Mouse (Mus musculus) lung, embryonic 14.5 days (tissue): ENCODE measurements at regions not wholly inside any gene's neighbourhood (a gene's known extent, or its start where the extent isn't known, plus 50 kb on each side); places are given as distances from the start of the nearest gene placed in this dataset. TPM values are rescaled to one million over a fixed set of nuclear protein-coding genes. Genes with fewer than 3 reads are reported as not detected.

Source experiments
- ATAC-seq: fragments of 200-750 bp; cut with Nextera tagmentation; 2 replicates; pipeline ENCODE4 v1.8.0; 2017; ENCODE audit warnings: mild to moderate bottlenecking, moderate TSS enrichment, moderate library complexity; ENCODE audit not compliant: insufficient read depth
- DNase-seq: peaks from one replicate; pipeline ENCODE4 v3.0.0-alpha.2; 2015
- H3K27ac ChIP-seq: fragments of 300-500 bp; sonication (generic); 2 replicates; pipeline ENCODE4 v1.5.1; 2014; ENCODE audit warnings: low read depth, mild to moderate bottlenecking, moderate library complexity
- H3K27me3 ChIP-seq: fragments of 300-500 bp; sonication (generic); 2 replicates; pipeline ENCODE4 v1.6.1; 2014; ENCODE audit warnings: low read length, control low read depth; ENCODE audit not compliant: insufficient read depth
- H3K36me3 ChIP-seq: fragments of 300-500 bp; sonication (generic); 2 replicates; pipeline ENCODE4 v1.6.1; 2014; ENCODE audit warnings: control low read depth; ENCODE audit not compliant: insufficient read depth
- H3K4me1 ChIP-seq: fragments of 300-500 bp; sonication (generic); 2 replicates; pipeline ENCODE4 v1.6.1; 2014; ENCODE audit warnings: antibody characterized with exemption, control low read depth; ENCODE audit not compliant: insufficient read depth
- H3K4me2 ChIP-seq: fragments of 300-500 bp; sonication (generic); 2 replicates; pipeline ENCODE4 v1.6.1; 2014; ENCODE audit warnings: mild to moderate bottlenecking
- H3K4me3 ChIP-seq: fragments of 300-500 bp; sonication (generic); 2 replicates; pipeline ENCODE4 v1.5.1; 2014; ENCODE audit warnings: low read depth, low read length
- H3K9ac ChIP-seq: fragments of 300-500 bp; sonication (generic); 2 replicates; pipeline ENCODE4 v1.6.1; 2014
- H3K9me3 ChIP-seq: fragments of 300-500 bp; sonication (generic); 2 replicates; pipeline ENCODE4 v1.6.1; 2016; ENCODE audit warnings: low read depth, low read length, control low read depth
- CTCF ChIP-seq: IDR thresholded peaks from 2 replicates; pipeline ENCODE4 v1.5.1; 2016; ENCODE audit warnings: antibody characterized with exemption, low read depth
- WGBS: fragments of 180-500 bp; shearing (Covaris S2); extraction: QIAGEN DNeasy Blood & Tissue Kit; methylation state at CpG from one replicate; pipeline ENCODE4 v1.1.7; 2014; 5-methylcytosine and 5-hydroxymethylcytosine counted together
- microRNA-seq: library from miRNA; unstranded; fragments of <30 nt; microRNA quantifications from one replicate; pipeline ENCODE4, GENCODE M21; 2016; ENCODE audit warnings: borderline number of aligned reads

DNA sequence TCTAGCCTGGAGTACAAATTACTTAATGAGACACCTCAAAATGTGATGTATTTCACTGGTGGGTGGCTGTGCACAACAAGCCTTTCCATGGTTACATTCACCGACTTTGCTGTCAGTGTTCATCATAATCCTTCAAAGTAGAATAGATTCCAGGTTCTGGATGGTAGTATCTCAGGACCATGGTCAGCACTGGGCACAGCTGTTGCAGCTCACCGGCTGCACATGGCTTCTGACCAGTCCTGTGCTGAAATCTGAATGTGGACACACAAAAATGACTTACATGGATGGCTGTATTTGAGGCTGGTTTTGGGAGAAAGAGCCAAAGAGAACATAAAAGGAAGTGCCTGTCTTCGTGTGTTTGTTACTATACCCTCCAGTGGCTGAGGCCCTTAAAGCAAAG lies 57.5 kb upstream of the Sntg2 start:
- no peak for TF ChIP-seq CTCF
- H3K4me1 ChIP-seq = no peaks in the 10 kb centered on the region
- H3K27me3 ChIP-seq = no peaks in the 10 kb centered on the region
- 50% methylated on average over 3 of the region's 3 CpGs for WGBS
- no peak overlapping the region for H3K27ac ChIP-seq
- no peaks in the 10 kb centered on the region for H3K36me3 ChIP-seq
- ATAC-seq = no peak
- no peaks in the 10 kb centered on the region for H3K9me3 ChIP-seq
- H3K4me3 ChIP-seq = no peak overlapping the region
- no peak overlapping the region for H3K4me2 ChIP-seq
- DNase-seq = peak; percentile 64
- no peak overlapping the region for H3K9ac ChIP-seq

DNA sequence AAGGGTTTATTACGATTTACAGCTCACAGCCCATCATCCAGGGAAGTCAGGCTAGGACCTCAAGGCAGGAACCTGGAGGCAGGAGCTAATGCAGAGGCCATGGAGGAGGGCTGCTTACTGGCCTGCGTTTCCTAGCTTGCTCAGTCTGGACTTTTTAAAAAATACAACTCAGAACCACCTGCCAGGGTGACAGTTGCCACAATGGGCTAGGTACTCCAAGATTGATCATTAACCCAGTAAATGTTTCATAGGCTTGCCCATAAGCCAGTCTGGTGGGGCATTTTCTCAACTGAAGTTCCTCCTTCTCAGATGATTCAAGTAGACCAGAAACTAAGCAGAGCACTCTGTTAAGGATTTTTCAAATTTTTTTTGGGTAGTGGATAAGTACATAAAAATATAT lies 52.1 kb upstream of the Sntg2 start:
- no peaks in the 10 kb centered on the region for H3K27me3 ChIP-seq
- H3K36me3 ChIP-seq = no peaks in the 10 kb centered on the region
- H3K4me3 ChIP-seq = no peak overlapping the region
- DNase-seq (no peak), ATAC-seq (no peak)
- no peak overlapping the region for H3K4me2 ChIP-seq
- H3K9ac ChIP-seq = no peak overlapping the region
- no peaks in the 10 kb centered on the region for H3K4me1 ChIP-seq
- no peak for TF ChIP-seq CTCF
- no peak overlapping the region for H3K27ac ChIP-seq
- no peaks in the 10 kb centered on the region for H3K9me3 ChIP-seq
- 66% methylated on average over 2 of the region's 2 CpGs for WGBS

Small RNA genes lying in the stretch of these regions (microRNA-seq; reads per million reads assigned to microRNA genes)
- not detected for gene Gm25865
